Mouse (Mus musculus): ENCODE measurements around the gene Rab11fip4. TPM values are rescaled to one million over a fixed set of nuclear protein-coding genes. Genes with fewer than 3 reads are reported as not detected.

Rab11fip4 gene
- polyA plus RNA-seq, 2 experiments: 0.46 to 0.63 TPM

- H3K9me3 ChIP-seq (ENCODE audit: control insufficient read depth, low read length): no peaks in the 10 kb centered on the region
- no peak overlapping the region for H3K4me2 ChIP-seq (ENCODE audit: low read depth)
- 64% methylated on average over 12 of the region's 12 CpGs for WGBS (ENCODE audit: insufficient replicate concordance)
- H3K27ac ChIP-seq: no peak overlapping the region
- no peak overlapping the region for H3K9ac ChIP-seq (replicated peaks)
- no peak overlapping the region for H3K4me3 ChIP-seq (ENCODE audit: insufficient read depth in 1 of 2, low read depth in 2 of 2, low read length in 2 of 2)
- ATAC-seq (ENCODE audit: insufficient read depth) (no peak), DNase-seq (ENCODE audit: low read depth in 3 of 3, low spot score in 3 of 3) (no peak)
- peaks cover 0 to 13% of the 10 kb centered on the region in 2 experiments; a peak in 2 of 4 replicates for H3K4me1 ChIP-seq (replicated peaks; ENCODE audit: control insufficient read depth in 2 of 2, insufficient read depth in 2 of 2, low read length in 1 of 2)
- TF ChIP-seq EP300 (IDR thresholded peaks at IDR 0.05; ENCODE audit: low read depth): no peak
- TF ChIP-seq CTCF (IDR thresholded peaks at IDR 0.05; ENCODE audit: low read depth): no peak
- H3K36me3 ChIP-seq (replicated peaks; ENCODE audit: control insufficient read depth, insufficient read depth, low read depth): no peaks in the 10 kb centered on the region
- H3K27me3 ChIP-seq (ENCODE audit: control insufficient read depth, insufficient read depth, low read length): no peaks in the 10 kb centered on the region
Observed at GRCm38 (mm10) chr11:79737126-79737697, 146.2 kb downstream of the Rab11fip4 start.

- no peak for TF ChIP-seq EP300 (IDR thresholded peaks at IDR 0.05; ENCODE audit: low read depth)
- TF ChIP-seq CTCF (IDR thresholded peaks at IDR 0.05; ENCODE audit: low read depth): no peak
- H3K27ac ChIP-seq: no peak overlapping the region
- H3K9ac ChIP-seq (replicated peaks): no peak overlapping the region
- 74% methylated on average over 6 of the region's 6 CpGs for WGBS (ENCODE audit: insufficient replicate concordance)
- no peaks in the 10 kb centered on the region for H3K9me3 ChIP-seq (ENCODE audit: control insufficient read depth, low read length)
- peaks cover 0 to 13% of the 10 kb centered on the region in 2 experiments; a peak in 2 of 4 replicates for H3K4me1 ChIP-seq (replicated peaks; ENCODE audit: control insufficient read depth in 2 of 2, insufficient read depth in 2 of 2, low read length in 1 of 2)
- no peak overlapping the region for H3K4me2 ChIP-seq (ENCODE audit: low read depth)
- H3K27me3 ChIP-seq (ENCODE audit: control insufficient read depth, insufficient read depth, low read length): no peaks in the 10 kb centered on the region
- no peak for ATAC-seq (ENCODE audit: insufficient read depth)
- no peak overlapping the region for H3K4me3 ChIP-seq (ENCODE audit: insufficient read depth in 1 of 2, low read depth in 2 of 2, low read length in 2 of 2)
- no peaks in the 10 kb centered on the region for H3K36me3 ChIP-seq (replicated peaks; ENCODE audit: control insufficient read depth, insufficient read depth, low read depth)
- DNase-seq (ENCODE audit: low read depth in 3 of 3, low spot score in 3 of 3): no peak
Observed at GRCm38 (mm10) chr11:79737865-79738502, 147.0 kb downstream of the Rab11fip4 start.

- Histone ChIP-seq H3K27me3 (ENCODE audit: control insufficient read depth, insufficient read depth, low read length) (no peaks in the 10 kb centered on the region), H3K4me2 (ENCODE audit: low read depth) (no peak overlapping the region), H3K36me3 (replicated peaks; ENCODE audit: control insufficient read depth, insufficient read depth, low read depth) (no peaks in the 10 kb centered on the region), H3K9ac (replicated peaks) (no peak overlapping the region), H3K4me3 (ENCODE audit: insufficient read depth in 1 of 2, low read depth in 2 of 2, low read length in 2 of 2) (no peak overlapping the region), H3K4me1 (replicated peaks; ENCODE audit: control insufficient read depth in 2 of 2, insufficient read depth in 2 of 2, low read length in 1 of 2) (peaks cover 0 to 13% of the 10 kb centered on the region in 2 experiments; a peak in 2 of 4 replicates), H3K27ac (no peak overlapping the region), H3K9me3 (ENCODE audit: control insufficient read depth, low read length) (no peaks in the 10 kb centered on the region)
- DNase-seq (ENCODE audit: low read depth in 3 of 3, low spot score in 3 of 3) (no peak), ATAC-seq (ENCODE audit: insufficient read depth) (no peak)
- WGBS (ENCODE audit: insufficient replicate concordance): 54% methylated on average over 19 of the region's 19 CpGs
- TF ChIP-seq CTCF (IDR thresholded peaks at IDR 0.05; ENCODE audit: low read depth) (no peak), EP300 (IDR thresholded peaks at IDR 0.05; ENCODE audit: low read depth) (no peak)
Observed at GRCm38 (mm10) chr11:79738725-79739558, 147.9 kb downstream of the Rab11fip4 start.

DNA sequence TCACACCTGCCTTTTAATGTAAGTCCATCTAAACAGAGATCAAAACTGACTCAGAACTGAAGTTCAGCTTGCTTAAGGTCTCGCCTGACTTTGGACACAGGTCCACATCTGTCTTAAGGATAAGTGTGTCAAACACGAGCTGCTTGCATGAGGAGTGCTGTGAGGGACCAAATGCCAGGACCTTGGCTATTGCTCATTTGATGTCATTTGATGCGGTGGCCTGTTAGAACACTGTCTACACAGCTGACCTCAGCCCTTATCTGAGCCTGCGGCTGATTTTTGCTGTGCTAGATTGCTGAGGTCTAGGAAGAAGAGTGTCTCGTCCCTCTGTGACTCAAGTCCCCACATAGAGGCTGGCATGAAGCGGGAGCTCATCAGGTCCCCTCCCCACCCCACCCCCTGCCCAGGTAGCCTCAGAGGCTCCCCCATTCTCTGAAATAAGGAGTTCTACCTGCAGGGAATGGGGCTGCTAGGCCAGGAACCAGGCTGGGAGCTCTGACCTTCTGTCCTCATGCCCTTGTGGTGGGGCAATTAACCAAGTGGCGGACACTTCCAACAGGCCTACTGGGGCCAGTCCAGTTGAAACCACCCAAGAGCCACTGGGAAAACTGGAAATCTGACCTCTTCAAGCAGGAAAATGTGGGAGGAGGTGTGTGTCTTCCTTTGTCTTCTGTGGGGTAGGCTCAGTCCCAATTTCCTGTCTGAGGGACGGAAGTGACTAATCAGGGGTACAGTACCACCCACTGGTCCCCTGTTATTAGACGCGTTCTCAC, 149.9 kb downstream of the Rab11fip4 start:
- Histone ChIP-seq H3K27me3 (ENCODE audit: control insufficient read depth, insufficient read depth, low read length) (no peaks in the 10 kb centered on the region), H3K9ac (replicated peaks) (no peak overlapping the region), H3K4me3 (ENCODE audit: insufficient read depth in 1 of 2, low read depth in 2 of 2, low read length in 2 of 2) (no peak overlapping the region), H3K27ac (no peak overlapping the region), H3K4me1 (replicated peaks; ENCODE audit: control insufficient read depth in 2 of 2, insufficient read depth in 2 of 2, low read length in 1 of 2) (peaks cover 0 to 13% of the 10 kb centered on the region in 2 experiments; a peak in 2 of 4 replicates), H3K36me3 (replicated peaks; ENCODE audit: control insufficient read depth, insufficient read depth, low read depth) (no peaks in the 10 kb centered on the region), H3K4me2 (ENCODE audit: low read depth) (no peak overlapping the region), H3K9me3 (ENCODE audit: control insufficient read depth, low read length) (no peaks in the 10 kb centered on the region)
- ATAC-seq (ENCODE audit: insufficient read depth) (no peak), DNase-seq (ENCODE audit: low read depth in 3 of 3, low spot score in 3 of 3) (no peak)
- WGBS (ENCODE audit: insufficient replicate concordance): 57% methylated on average over 10 of the region's 10 CpGs
- TF ChIP-seq EP300 (IDR thresholded peaks at IDR 0.05; ENCODE audit: low read depth) (no peak), CTCF (IDR thresholded peaks at IDR 0.05; ENCODE audit: low read depth) (no peak)
